Mouse (Mus musculus): Measurements from ENCODE around the gene Rgs8. TPM values are rescaled to one million over a fixed set of nuclear protein-coding genes. Genes with fewer than 3 reads are reported as not detected.

The Rgs8 gene
- polyA plus RNA-seq, 1 experiment from 2014 or later = not detected

DNA sequence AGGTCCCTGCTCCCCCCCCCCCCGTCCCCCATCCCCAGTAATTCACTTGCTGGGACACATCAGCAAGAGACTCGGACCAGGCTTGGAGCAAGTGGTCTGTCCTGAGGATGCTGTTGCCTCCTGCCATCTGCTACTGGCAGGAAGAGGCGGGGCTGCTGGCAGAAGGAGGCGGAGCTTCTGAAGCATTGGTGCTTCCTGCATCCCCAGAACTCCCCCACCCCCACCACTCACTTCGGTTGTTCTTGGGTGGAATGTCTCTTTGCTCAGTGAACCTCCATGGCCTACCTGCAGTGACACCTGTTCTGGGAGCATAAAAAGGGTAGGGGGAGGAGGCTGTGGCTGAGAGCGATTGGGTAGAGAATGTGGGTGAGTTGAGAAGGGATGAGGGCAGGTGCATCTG lies 27.5 kb downstream of the Rgs8 start:
- no peak overlapping the region for H3K27ac ChIP-seq (ENCODE audit: low read length)
- H3K9ac ChIP-seq (ENCODE audit: low read depth, low read length) = no peak overlapping the region
- WGBS (ENCODE audit: insufficient replicate concordance) = 49% methylated on average over 6 of the region's 6 CpGs

DNA sequence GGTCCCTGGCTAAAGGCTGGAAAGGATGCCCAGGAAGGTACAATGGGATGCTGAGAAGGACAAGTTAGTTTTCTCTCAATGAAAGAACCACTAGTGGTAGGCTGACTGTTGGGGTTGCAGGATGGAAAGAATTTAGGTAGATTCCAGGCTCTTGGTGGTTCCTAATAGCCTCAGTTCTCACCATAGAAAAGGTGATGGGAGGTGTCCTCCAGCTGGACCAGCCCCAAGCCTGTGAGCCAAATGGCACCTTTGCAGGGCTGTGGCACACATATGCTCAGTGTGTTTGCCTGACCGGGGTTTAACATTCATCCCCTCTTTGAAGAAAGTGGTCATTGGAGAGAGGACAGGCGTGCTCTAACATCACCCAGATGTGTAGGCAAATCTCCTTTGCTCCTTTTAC lies 28.2 kb downstream of the Rgs8 start:
- no peak for ATAC-seq (ENCODE audit: low read depth)
- H3K27me3 ChIP-seq (ENCODE audit: control insufficient read depth, insufficient read depth, low read depth, low read length) = no peaks in the 10 kb centered on the region
- 65% methylated on average over 2 of the region's 2 CpGs for WGBS (ENCODE audit: insufficient replicate concordance)
- H3K4me1 ChIP-seq (ENCODE audit: control insufficient read depth, low read depth, low read length) = no peaks in the 10 kb centered on the region; the same call in 1 of the 2 replicates
- no peak overlapping the region for H3K4me3 ChIP-seq (ENCODE audit: low read depth, low read length)
- no peak overlapping the region for H3K9ac ChIP-seq (ENCODE audit: low read depth, low read length)
- H3K4me2 ChIP-seq (ENCODE audit: low read depth, low read length) = no peak overlapping the region
- H3K27ac ChIP-seq (ENCODE audit: low read length) = no peak overlapping the region
- no peaks in the 10 kb centered on the region for H3K36me3 ChIP-seq (ENCODE audit: control insufficient read depth, insufficient read depth)
- H3K9me3 ChIP-seq (replicated peaks; ENCODE audit: control insufficient read depth, low read length) = no peaks in the 10 kb centered on the region

More for the DNA sequence above, 27.5 kb downstream of the Rgs8 start:
- H3K4me2 ChIP-seq (ENCODE audit: low read depth, low read length) = no peak overlapping the region
- no peaks in the 10 kb centered on the region for H3K9me3 ChIP-seq (replicated peaks; ENCODE audit: control insufficient read depth, low read length)
- H3K4me3 ChIP-seq (ENCODE audit: low read depth, low read length) = no peak overlapping the region
- no peaks in the 10 kb centered on the region for H3K36me3 ChIP-seq (ENCODE audit: control insufficient read depth, insufficient read depth)
- no peak for ATAC-seq (ENCODE audit: low read depth)
- H3K27me3 ChIP-seq (ENCODE audit: control insufficient read depth, insufficient read depth, low read depth, low read length) = no peaks in the 10 kb centered on the region
- H3K4me1 ChIP-seq (ENCODE audit: control insufficient read depth, low read depth, low read length) = no peaks in the 10 kb centered on the region; the same call in 1 of the 2 replicates

DNA sequence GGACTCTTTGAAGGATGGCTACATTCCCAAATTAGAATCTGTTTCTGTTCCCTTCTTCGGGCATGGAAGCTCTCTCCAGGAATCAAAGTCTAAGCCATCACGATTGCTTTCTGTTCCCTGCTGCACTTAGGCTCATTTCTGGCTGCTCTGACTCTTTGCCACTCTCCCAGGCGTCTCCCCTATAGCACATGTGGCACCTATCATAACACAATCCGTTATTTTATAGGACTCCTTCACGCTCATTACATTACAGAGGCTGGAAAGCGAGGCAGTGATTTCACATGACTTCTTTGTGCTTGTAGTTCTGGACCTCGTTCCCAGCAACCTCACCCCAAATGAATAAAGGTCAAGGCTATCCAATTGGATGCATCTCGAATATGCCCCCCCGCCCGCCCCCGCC lies 30.4 kb downstream of the Rgs8 start:
- no peaks in the 10 kb centered on the region for H3K9me3 ChIP-seq (replicated peaks; ENCODE audit: control insufficient read depth, low read length)
- WGBS (ENCODE audit: insufficient replicate concordance) = 57% methylated on average over 11 of the region's 11 CpGs
- ATAC-seq (ENCODE audit: low read depth) = no peak

DNA sequence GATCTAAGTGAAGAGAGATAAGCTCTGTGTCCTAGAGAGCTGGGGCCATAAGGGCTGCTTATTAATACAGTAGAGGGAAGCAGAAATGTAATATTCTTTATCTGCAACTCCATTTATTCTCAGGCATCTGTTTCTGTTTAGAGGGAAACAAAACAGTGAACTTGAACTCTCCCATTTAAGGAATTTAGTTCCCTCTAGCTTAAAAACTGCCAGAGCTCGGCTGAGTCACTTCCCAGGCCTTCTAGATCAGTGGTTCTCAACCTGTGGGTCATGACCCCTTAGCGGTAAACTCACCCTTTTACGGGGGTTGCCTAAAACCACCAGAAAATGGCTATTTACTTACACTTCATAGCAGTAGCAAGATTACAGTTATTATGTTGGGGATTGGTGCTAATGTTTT lies 32.8 kb downstream of the Rgs8 start:
- ATAC-seq (ENCODE audit: low read depth) = no peak
- Histone ChIP-seq H3K4me3 (ENCODE audit: low read depth, low read length) (no peak overlapping the region), H3K4me2 (ENCODE audit: low read depth, low read length) (no peak overlapping the region), H3K27me3 (ENCODE audit: control insufficient read depth, insufficient read depth, low read depth, low read length) (no peaks in the 10 kb centered on the region), H3K9me3 (replicated peaks; ENCODE audit: control insufficient read depth, low read length) (no peaks in the 10 kb centered on the region), H3K4me1 (ENCODE audit: control insufficient read depth, low read depth, low read length) (no peaks in the 10 kb centered on the region), H3K27ac (ENCODE audit: low read length) (no peak overlapping the region), H3K9ac (ENCODE audit: low read depth, low read length) (no peak overlapping the region), H3K36me3 (ENCODE audit: control insufficient read depth, insufficient read depth) (no peaks in the 10 kb centered on the region)
- 54% methylated on average over 3 of the region's 3 CpGs for WGBS (ENCODE audit: insufficient replicate concordance)

More for the DNA sequence above, 30.4 kb downstream of the Rgs8 start:
- no peaks in the 10 kb centered on the region; the same call in 1 of the 2 replicates for H3K4me1 ChIP-seq (ENCODE audit: control insufficient read depth, low read depth, low read length)
- no peak overlapping the region for H3K4me2 ChIP-seq (ENCODE audit: low read depth, low read length)
- no peak overlapping the region for H3K9ac ChIP-seq (ENCODE audit: low read depth, low read length)
- H3K27me3 ChIP-seq (ENCODE audit: control insufficient read depth, insufficient read depth, low read depth, low read length) = no peaks in the 10 kb centered on the region
- H3K4me3 ChIP-seq (ENCODE audit: low read depth, low read length) = no peak overlapping the region
- H3K27ac ChIP-seq (ENCODE audit: low read length) = no peak overlapping the region
- no peaks in the 10 kb centered on the region for H3K36me3 ChIP-seq (ENCODE audit: control insufficient read depth, insufficient read depth)

DNA sequence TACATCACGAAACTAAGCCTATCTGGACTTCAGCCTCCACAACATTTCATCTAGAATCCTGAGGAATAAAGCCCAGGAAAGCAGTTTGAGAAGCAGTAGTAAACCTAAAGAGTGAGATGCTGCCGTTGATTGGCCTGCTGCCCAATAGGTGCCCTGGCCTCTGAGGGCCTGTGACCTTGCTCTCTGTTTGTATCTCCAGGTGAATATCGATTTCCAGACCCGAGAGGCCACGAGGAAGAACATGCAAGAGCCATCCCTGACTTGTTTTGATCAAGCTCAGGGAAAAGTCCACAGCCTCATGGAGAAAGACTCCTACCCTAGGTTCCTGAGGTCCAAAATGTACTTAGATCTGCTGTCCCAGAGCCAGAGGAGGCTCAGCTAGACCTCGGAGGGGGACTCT lies 39.7 kb downstream of the Rgs8 start:
- H3K9me3 ChIP-seq (replicated peaks; ENCODE audit: control insufficient read depth, low read length) = no peaks in the 10 kb centered on the region
- H3K4me1 ChIP-seq (ENCODE audit: control insufficient read depth, low read depth, low read length) = no peaks in the 10 kb centered on the region
- no peak overlapping the region for H3K4me2 ChIP-seq (ENCODE audit: low read depth, low read length)
- H3K27ac ChIP-seq (ENCODE audit: low read length) = no peak overlapping the region
- WGBS (ENCODE audit: insufficient replicate concordance) = 47% methylated on average over 6 of the region's 6 CpGs
- no peak overlapping the region for H3K9ac ChIP-seq (ENCODE audit: low read depth, low read length)
- no peaks in the 10 kb centered on the region for H3K36me3 ChIP-seq (ENCODE audit: control insufficient read depth, insufficient read depth)
- ATAC-seq (ENCODE audit: low read depth) = no peak
- H3K4me3 ChIP-seq (ENCODE audit: low read depth, low read length) = no peak overlapping the region
- no peaks in the 10 kb centered on the region for H3K27me3 ChIP-seq (ENCODE audit: control insufficient read depth, insufficient read depth, low read depth, low read length)

DNA sequence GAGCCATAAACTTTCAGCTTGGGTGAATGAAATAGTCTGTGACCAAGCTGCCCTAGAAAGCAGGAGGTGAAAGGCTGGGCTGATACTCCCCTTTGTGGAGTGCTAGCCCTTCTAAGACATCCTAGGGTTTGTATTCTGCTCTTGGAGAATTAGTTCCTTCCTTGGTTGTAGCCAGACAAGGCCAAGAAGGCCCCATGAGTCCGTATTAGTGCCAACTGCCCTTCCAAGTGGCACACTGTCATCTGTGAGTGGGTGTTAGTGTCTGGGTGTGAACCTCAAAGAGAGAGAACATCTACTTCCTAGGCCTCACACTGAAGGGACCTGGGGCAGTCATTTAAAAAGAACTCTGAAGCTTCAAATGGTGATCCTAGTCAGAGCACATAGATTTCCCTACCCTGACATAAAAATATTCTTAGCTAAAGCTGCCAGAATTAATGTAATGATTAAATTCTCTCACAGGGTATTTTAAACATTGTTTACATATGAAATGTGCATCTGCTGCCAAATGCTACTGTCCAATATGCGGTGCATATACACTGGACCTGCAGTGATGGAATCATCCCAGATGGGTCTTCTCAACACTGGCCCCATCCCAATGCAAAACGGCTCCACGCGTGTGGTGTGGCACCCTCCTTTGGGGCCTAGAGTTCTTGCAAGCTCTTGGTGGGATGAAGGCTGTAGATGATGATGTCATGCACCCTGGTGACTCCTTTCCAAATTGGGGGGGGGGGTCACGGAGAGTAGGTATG lies 41.7 kb downstream of the Rgs8 start:
- 68% methylated on average over 6 of the region's 6 CpGs for WGBS (ENCODE audit: insufficient replicate concordance)
- H3K36me3 ChIP-seq (ENCODE audit: control insufficient read depth, insufficient read depth) = no peaks in the 10 kb centered on the region
- no peak overlapping the region for H3K9ac ChIP-seq (ENCODE audit: low read depth, low read length)
- no peak overlapping the region for H3K4me2 ChIP-seq (ENCODE audit: low read depth, low read length)
- H3K27ac ChIP-seq (ENCODE audit: low read length) = no peak overlapping the region
- ATAC-seq (ENCODE audit: low read depth) = no peak
- H3K9me3 ChIP-seq (replicated peaks; ENCODE audit: control insufficient read depth, low read length) = no peaks in the 10 kb centered on the region
- H3K27me3 ChIP-seq (ENCODE audit: control insufficient read depth, insufficient read depth, low read depth, low read length) = no peaks in the 10 kb centered on the region
- H3K4me3 ChIP-seq (ENCODE audit: low read depth, low read length) = no peak overlapping the region
- H3K4me1 ChIP-seq (ENCODE audit: control insufficient read depth, low read depth, low read length) = no peaks in the 10 kb centered on the region

DNA sequence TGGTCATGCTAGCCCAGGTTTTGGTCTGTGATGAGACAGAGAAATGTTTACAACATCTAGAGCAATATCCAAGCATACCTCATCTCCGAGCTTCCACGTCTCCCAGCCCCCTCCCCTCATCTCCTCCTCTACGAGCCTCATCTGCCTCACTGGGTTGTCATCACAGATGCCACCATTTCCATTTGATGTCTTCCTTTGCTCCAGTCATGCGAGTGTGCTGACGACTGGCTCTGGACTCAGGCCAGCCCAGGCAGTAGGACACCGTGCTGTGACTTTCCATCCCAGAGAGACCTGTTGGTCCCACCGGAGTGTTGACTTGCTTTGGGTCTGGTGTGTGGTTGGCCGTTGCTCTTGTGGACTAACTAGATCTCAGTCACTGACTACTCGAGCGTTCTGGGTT lies 42.6 kb downstream of the Rgs8 start:
- no peak overlapping the region for H3K27ac ChIP-seq (ENCODE audit: low read length)
- no peak overlapping the region for H3K9ac ChIP-seq (ENCODE audit: low read depth, low read length)
- no peak overlapping the region for H3K4me3 ChIP-seq (ENCODE audit: low read depth, low read length)
- no peak overlapping the region for H3K4me2 ChIP-seq (ENCODE audit: low read depth, low read length)
- 69% methylated on average over 10 of the region's 10 CpGs for WGBS (ENCODE audit: insufficient replicate concordance)
- ATAC-seq (ENCODE audit: low read depth) = no peak
- no peaks in the 10 kb centered on the region for H3K4me1 ChIP-seq (ENCODE audit: control insufficient read depth, low read depth, low read length)
- H3K36me3 ChIP-seq (ENCODE audit: control insufficient read depth, insufficient read depth) = no peaks in the 10 kb centered on the region
- no peaks in the 10 kb centered on the region for H3K9me3 ChIP-seq (replicated peaks; ENCODE audit: control insufficient read depth, low read length)
- no peaks in the 10 kb centered on the region for H3K27me3 ChIP-seq (ENCODE audit: control insufficient read depth, insufficient read depth, low read depth, low read length)

DNA sequence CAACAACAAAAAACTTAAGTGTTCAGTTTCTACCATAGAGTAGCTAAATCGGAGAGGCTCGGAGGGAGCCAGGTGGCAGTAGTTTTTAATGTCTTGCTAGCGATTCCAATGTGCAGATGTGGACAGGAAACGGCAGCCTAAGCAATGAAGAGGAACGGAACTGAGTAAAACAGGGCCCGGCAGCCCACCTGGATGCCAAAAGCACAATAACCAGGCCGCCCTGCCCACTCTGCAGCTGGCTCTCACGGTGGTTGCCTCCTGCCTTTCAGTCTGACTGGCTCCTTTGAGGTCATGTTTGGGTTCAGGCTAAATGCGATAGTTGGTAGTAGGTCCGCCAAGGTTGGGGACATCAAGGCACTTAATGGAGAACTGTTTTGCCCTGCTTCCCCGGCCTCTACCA lies 43.3 kb downstream of the Rgs8 start:
- 72% methylated on average over 11 of the region's 11 CpGs for WGBS (ENCODE audit: insufficient replicate concordance)
- H3K9me3 ChIP-seq (replicated peaks; ENCODE audit: control insufficient read depth, low read length) = no peaks in the 10 kb centered on the region
- H3K27ac ChIP-seq (ENCODE audit: low read length) = no peak overlapping the region
- H3K4me2 ChIP-seq (ENCODE audit: low read depth, low read length) = no peak overlapping the region
- no peak for ATAC-seq (ENCODE audit: low read depth)
- H3K36me3 ChIP-seq (ENCODE audit: control insufficient read depth, insufficient read depth) = no peaks in the 10 kb centered on the region
- no peaks in the 10 kb centered on the region for H3K4me1 ChIP-seq (ENCODE audit: control insufficient read depth, low read depth, low read length)
- H3K9ac ChIP-seq (ENCODE audit: low read depth, low read length) = no peak overlapping the region
- no peaks in the 10 kb centered on the region for H3K27me3 ChIP-seq (ENCODE audit: control insufficient read depth, insufficient read depth, low read depth, low read length)
- no peak overlapping the region for H3K4me3 ChIP-seq (ENCODE audit: low read depth, low read length)

DNA sequence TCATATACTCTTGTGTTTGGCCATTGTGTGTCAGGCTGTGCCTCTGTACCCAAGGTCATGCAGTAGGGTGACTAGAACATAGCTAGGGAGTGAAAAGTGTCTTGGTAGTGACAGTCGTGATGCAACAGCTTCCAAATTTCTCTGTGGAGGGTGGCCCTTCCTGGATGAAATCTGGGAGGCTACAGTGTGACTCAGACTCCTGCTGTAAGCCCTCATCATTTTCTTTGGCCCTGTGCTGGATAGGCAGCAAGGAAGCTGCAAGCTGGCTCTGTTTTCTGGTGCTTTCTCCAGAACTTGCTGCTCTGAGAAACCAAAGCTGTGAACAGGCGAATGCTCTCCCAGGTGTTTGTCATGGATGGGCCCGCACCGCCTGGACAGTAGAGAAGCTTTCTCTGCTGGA lies 43.7 kb downstream of the Rgs8 start:
- Histone ChIP-seq H3K9me3 (replicated peaks; ENCODE audit: control insufficient read depth, low read length) (no peaks in the 10 kb centered on the region), H3K4me2 (ENCODE audit: low read depth, low read length) (no peak overlapping the region), H3K27me3 (ENCODE audit: control insufficient read depth, insufficient read depth, low read depth, low read length) (no peaks in the 10 kb centered on the region), H3K4me1 (ENCODE audit: control insufficient read depth, low read depth, low read length) (no peaks in the 10 kb centered on the region), H3K9ac (ENCODE audit: low read depth, low read length) (no peak overlapping the region), H3K27ac (ENCODE audit: low read length) (no peak overlapping the region), H3K36me3 (ENCODE audit: control insufficient read depth, insufficient read depth) (no peaks in the 10 kb centered on the region), H3K4me3 (ENCODE audit: low read depth, low read length) (no peak overlapping the region)
- ATAC-seq (ENCODE audit: low read depth) = no peak
- 64% methylated on average over 4 of the region's 4 CpGs for WGBS (ENCODE audit: insufficient replicate concordance)
